Mouse (Mus musculus) intestine, postnatal 0 days (tissue): ENCODE measurements around the gene Zranb3. TPM values are rescaled to one million over a fixed set of nuclear protein-coding genes. Genes with fewer than 3 reads are reported as not detected.

ENCODE experiments used
- ATAC-seq: fragments of 200-750 bp; cut with Nextera tagmentation; 2 replicates; pipeline ENCODE4 v1.8.0; 2017; ENCODE audit warnings: mild to moderate bottlenecking, moderate TSS enrichment, moderate library complexity
- H3K27ac ChIP-seq: fragments of 300-500 bp; sonication (generic); 2 replicates; pipeline ENCODE4 v1.5.1; 2014; ENCODE audit warnings: mild to moderate bottlenecking, low read depth, low read length, moderate library complexity
- H3K27me3 ChIP-seq: fragments of 300-500 bp; sonication (generic); replicated peaks from 2 replicates; pipeline ENCODE4 v1.6.1; 2014; ENCODE audit warnings: low read length, mixed read lengths; ENCODE audit not compliant: control insufficient read depth, insufficient read depth
- H3K36me3 ChIP-seq: fragments of 300-500 bp; sonication (generic); 2 replicates; pipeline ENCODE4 v1.6.1; 2014; ENCODE audit warnings: mild to moderate bottlenecking, moderate library complexity; ENCODE audit not compliant: control insufficient read depth, insufficient read depth
- H3K4me1 ChIP-seq: fragments of 300-500 bp; sonication (generic); replicated peaks from 2 replicates; pipeline ENCODE4 v1.6.1; 2014; ENCODE audit warnings: antibody characterized with exemption, low read length, mixed read lengths; ENCODE audit not compliant: control insufficient read depth, insufficient read depth
- H3K4me2 ChIP-seq: fragments of 300-500 bp; sonication (generic); replicated peaks from 2 replicates; pipeline ENCODE4 v1.6.1; 2014; ENCODE audit warnings: low read depth, mild to moderate bottlenecking, moderate library complexity
- H3K4me3 ChIP-seq: fragments of 300-500 bp; sonication (generic); 2 replicates; pipeline ENCODE4 v1.5.1; 2014; ENCODE audit warnings: low read depth, low read length
- H3K9ac ChIP-seq: fragments of 300-500 bp; sonication (generic); 2 replicates; pipeline ENCODE4 v1.6.1; 2014; ENCODE audit warnings: mild to moderate bottlenecking, low read depth, low read length
- H3K9me3 ChIP-seq: fragments of 300-500 bp; sonication (generic); 2 replicates; pipeline ENCODE4 v1.6.1; 2016; ENCODE audit warnings: mixed run types; ENCODE audit not compliant: control insufficient read depth
- CTCF ChIP-seq: sonication (generic); IDR thresholded peaks from 2 replicates; pipeline ENCODE4 v1.5.1; 2016; ENCODE audit warnings: low read depth, mild to moderate bottlenecking, control low read depth, antibody characterized with exemption, moderate library complexity
- WGBS: fragments of 180-500 bp; shearing (Covaris S2); extraction: QIAGEN DNeasy Blood & Tissue Kit; methylation state at CpG from one replicate; pipeline ENCODE4 v1.1.7; 2014; 5-methylcytosine and 5-hydroxymethylcytosine counted together
- polyA plus RNA-seq: library from polyadenylated mRNA; unstranded; fragments of >200 nt; fragmentation: Nextera tagmentation; extraction: Ambion mirVana; gene quantifications from 2 replicates; pipeline ENCODE4 v1.2.1, GENCODE M21; 2015

Gene Zranb3
- polyA plus RNA-seq, 1 experiment from 2014 or later, result 1.4 TPM

- Histone ChIP-seq H3K4me3 (no peak overlapping the region), H3K4me2 (no peak overlapping the region), H3K27ac (no peak overlapping the region), H3K4me1 (no peaks in the 10 kb centered on the region), H3K27me3 (no peaks in the 10 kb centered on the region), H3K9ac (no peak overlapping the region), H3K36me3 (no peaks in the 10 kb centered on the region), H3K9me3 (no peaks in the 10 kb centered on the region)
- 89% methylated on average over 6 of the region's 6 CpGs for WGBS
- no peak for ATAC-seq
- TF ChIP-seq CTCF, result no peak
Observed at GRCm38 (mm10) chr1:127976106-127976505, 126.7 kb downstream of the Zranb3 start.

- no peaks in the 10 kb centered on the region for H3K9me3 ChIP-seq
- H3K4me1 ChIP-seq, result no peaks in the 10 kb centered on the region
- no peak for ATAC-seq
- 75% methylated on average over 2 of the region's 2 CpGs for WGBS
- no peak overlapping the region for H3K27ac ChIP-seq
- H3K4me2 ChIP-seq, result no peak overlapping the region
- H3K4me3 ChIP-seq, result no peak overlapping the region
- no peak for TF ChIP-seq CTCF
- no peaks in the 10 kb centered on the region for H3K36me3 ChIP-seq
- no peak overlapping the region for H3K9ac ChIP-seq
- H3K27me3 ChIP-seq, result no peaks in the 10 kb centered on the region
Observed at GRCm38 (mm10) chr1:127975676-127976075, 127.2 kb downstream of the Zranb3 start.

- Histone ChIP-seq H3K27ac (no peak overlapping the region), H3K4me1 (no peaks in the 10 kb centered on the region; the same call in 1 of the 2 replicates), H3K4me2 (no peak overlapping the region), H3K9me3 (no peaks in the 10 kb centered on the region), H3K4me3 (no peak overlapping the region), H3K27me3 (no peaks in the 10 kb centered on the region), H3K36me3 (no peaks in the 10 kb centered on the region), H3K9ac (no peak overlapping the region)
- 91% methylated on average over 4 of the region's 4 CpGs for WGBS
- TF ChIP-seq CTCF, result no peak
- ATAC-seq, result no peak
Observed at GRCm38 (mm10) chr1:127974082-127974481, 128.8 kb downstream of the Zranb3 start.

- Histone ChIP-seq H3K4me2 (no peak overlapping the region), H3K9me3 (no peaks in the 10 kb centered on the region), H3K27ac (no peak overlapping the region), H3K36me3 (no peaks in the 10 kb centered on the region), H3K4me1 (no peaks in the 10 kb centered on the region; the same call in 1 of the 2 replicates), H3K27me3 (no peaks in the 10 kb centered on the region), H3K9ac (no peak overlapping the region), H3K4me3 (no peak overlapping the region)
- WGBS, result 85% methylated on average over 4 of the region's 4 CpGs
- no peak for ATAC-seq
- TF ChIP-seq CTCF, result no peak
Observed at GRCm38 (mm10) chr1:127970870-127971269, 132.0 kb downstream of the Zranb3 start.

- 65% methylated on average over 3 of the region's 3 CpGs for WGBS
- no peak for ATAC-seq
- Histone ChIP-seq H3K4me3 (no peak overlapping the region), H3K9me3 (no peaks in the 10 kb centered on the region), H3K4me1 (no peaks in the 10 kb centered on the region), H3K4me2 (no peak overlapping the region), H3K9ac (no peak overlapping the region), H3K27ac (no peak overlapping the region), H3K27me3 (no peaks in the 10 kb centered on the region), H3K36me3 (no peaks in the 10 kb centered on the region)
- no peak for TF ChIP-seq CTCF
Observed at GRCm38 (mm10) chr1:127963326-127963725, 139.5 kb downstream of the Zranb3 start.

- Histone ChIP-seq H3K36me3 (no peaks in the 10 kb centered on the region), H3K27me3 (no peaks in the 10 kb centered on the region), H3K27ac (no peak overlapping the region), H3K4me1 (no peaks in the 10 kb centered on the region), H3K9me3 (no peaks in the 10 kb centered on the region), H3K4me3 (no peak overlapping the region), H3K4me2 (no peak overlapping the region), H3K9ac (no peak overlapping the region)
- WGBS, result 90% methylated on average over 1 of the region's 1 CpGs
- no peak for ATAC-seq
- TF ChIP-seq CTCF, result no peak
Observed at GRCm38 (mm10) chr1:127961140-127961539, 141.7 kb downstream of the Zranb3 start.

GRCm38 (mm10) chr1:127959312-127959718 is 143.5 kb downstream of the Zranb3 start:
- no peaks in the 10 kb centered on the region for H3K27me3 ChIP-seq
- no peaks in the 10 kb centered on the region for H3K9me3 ChIP-seq
- no peak for TF ChIP-seq CTCF
- no peaks in the 10 kb centered on the region for H3K36me3 ChIP-seq
- ATAC-seq, result no peak
- no peaks in the 10 kb centered on the region for H3K4me1 ChIP-seq
- 57% methylated on average over 7 of the region's 7 CpGs for WGBS
- no peak overlapping the region for H3K27ac ChIP-seq
- no peak overlapping the region for H3K9ac ChIP-seq
- no peak overlapping the region for H3K4me2 ChIP-seq
- H3K4me3 ChIP-seq, result no peak overlapping the region
